Mouse (Mus musculus) hematopoietic stem cell, adult 5-6 weeks (primary cell): Measurements from ENCODE around the gene Syt7. TPM values are rescaled to one million over a fixed set of nuclear protein-coding genes. Genes with fewer than 3 reads are reported as not detected.

ENCODE experiments used
- ATAC-seq, 2 experiments: fragments of 125-278 bp in 1 of 2; replicated peaks in 1 of 2; 2 replicates each; pipeline ENCODE4 v1.8.0; 2016 to 2017; ENCODE audit warnings: inconsistent platforms in 2 of 2, mild to moderate bottlenecking in 2 of 2, moderate number of reproducible peaks in 2 of 2, low read depth in 1 of 2, moderate TSS enrichment in 1 of 2; ENCODE audit not compliant: low FRiP score in 2 of 2, poor library complexity in 2 of 2, severe bottlenecking in 2 of 2, insufficient read depth in 1 of 2, low TSS enrichment in 1 of 2
- total RNA-seq: library from RNA; stranded (forward); fragments of 172-1452, 232-1000 nt; gene quantifications from 2 replicates; pipeline ENCODE4 v1.2.3, GENCODE M21; 2017

The Syt7 gene
- total RNA-seq, 1 experiment from 2014 or later = not detected

DNA sequence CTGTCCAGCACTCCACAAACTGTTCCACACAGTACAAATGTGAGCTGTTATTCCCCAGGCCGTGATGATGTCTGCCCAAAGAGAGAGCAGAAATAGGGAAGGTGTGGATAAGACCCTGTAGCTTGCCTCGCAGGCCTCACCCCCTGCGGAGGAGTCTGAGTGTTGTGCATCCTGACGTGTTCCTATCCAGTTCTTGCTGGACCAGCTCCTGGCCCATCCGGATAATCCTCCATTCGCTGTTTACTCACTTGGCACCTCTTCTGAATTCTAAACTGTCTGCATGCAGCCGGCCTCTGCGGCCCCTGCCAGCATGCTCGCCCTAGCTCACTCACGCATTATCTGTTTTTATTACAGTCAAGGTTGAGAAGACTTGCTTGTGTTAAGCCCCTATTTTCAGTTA lies 15.5 kb downstream of the Syt7 start:
- no peak for ATAC-seq

DNA sequence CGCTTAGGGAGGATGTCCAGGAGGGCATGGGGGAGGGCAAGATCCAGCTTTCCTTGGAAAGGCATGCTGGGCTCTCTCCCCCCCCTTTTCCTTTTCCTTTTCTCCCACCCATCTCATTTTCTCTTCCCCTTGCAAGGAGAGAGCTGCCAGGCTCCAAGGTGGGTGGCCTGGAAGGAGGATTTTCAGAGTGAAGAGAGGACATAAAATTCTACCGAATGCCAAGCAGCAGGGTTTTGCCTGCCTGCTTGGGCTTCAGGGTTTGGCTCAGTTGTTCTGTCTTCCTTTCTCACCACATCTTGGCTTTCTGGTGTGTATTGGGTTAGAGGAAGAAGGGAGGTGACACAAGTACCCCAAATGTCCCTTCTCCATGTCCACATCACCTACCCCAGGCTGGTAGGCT lies 16.0 kb downstream of the Syt7 start:
- ATAC-seq = no peak

- no peak for ATAC-seq
These were observed 24.9 kb downstream of the Syt7 start for GRCm38 (mm10) chr19:10413701-10414242.

DNA sequence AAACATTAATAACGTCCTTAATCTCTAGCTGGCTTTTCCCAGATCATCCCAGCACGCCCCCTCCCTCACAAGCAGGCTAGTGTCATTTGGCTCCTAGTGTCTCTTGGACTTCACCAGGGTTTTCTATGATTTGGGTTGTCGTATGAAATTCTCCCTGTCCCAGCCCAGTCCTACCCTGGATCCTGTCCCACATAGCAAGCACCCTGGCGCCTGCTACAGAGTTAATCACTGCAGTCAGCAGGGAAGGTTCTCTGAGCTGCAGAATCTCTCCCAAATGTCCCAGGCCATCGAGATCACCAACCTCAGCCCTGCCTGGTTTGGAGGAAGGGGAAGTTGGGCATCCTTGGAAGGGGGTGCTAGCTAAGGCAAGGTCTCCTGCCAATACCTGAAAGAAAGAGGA lies 26.6 kb downstream of the Syt7 start:
- ATAC-seq = no peak

- no peak for ATAC-seq
These were observed 28.0 kb downstream of the Syt7 start for GRCm38 (mm10) chr19:10416889-10417288.

DNA sequence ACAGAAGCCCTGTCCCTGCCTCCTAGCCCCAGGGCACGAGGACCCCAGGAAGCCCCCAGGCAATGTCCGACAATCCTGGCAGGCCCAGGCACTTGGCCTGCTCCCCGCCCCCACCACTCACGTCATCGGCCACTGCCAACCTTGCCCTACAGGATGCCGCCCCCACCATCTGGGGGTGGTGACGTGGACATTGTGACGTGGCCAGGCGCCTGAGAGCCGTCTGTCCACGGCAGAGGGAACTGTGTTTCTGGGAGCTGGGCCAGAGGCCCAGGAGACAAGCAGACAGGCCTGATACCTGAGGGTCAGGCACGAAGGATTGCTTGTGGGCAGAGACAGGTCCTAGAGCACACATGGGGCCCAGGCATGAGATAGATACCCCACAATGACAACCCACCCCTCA lies 28.5 kb downstream of the Syt7 start:
- ATAC-seq = no peak

GRCm38 (mm10) chr19:10421986-10422976 lies 33.4 kb downstream of the Syt7 start:
- no peak for ATAC-seq

GRCm38 (mm10) chr19:10424751-10425150 lies 35.9 kb downstream of the Syt7 start:
- no peak for ATAC-seq

DNA sequence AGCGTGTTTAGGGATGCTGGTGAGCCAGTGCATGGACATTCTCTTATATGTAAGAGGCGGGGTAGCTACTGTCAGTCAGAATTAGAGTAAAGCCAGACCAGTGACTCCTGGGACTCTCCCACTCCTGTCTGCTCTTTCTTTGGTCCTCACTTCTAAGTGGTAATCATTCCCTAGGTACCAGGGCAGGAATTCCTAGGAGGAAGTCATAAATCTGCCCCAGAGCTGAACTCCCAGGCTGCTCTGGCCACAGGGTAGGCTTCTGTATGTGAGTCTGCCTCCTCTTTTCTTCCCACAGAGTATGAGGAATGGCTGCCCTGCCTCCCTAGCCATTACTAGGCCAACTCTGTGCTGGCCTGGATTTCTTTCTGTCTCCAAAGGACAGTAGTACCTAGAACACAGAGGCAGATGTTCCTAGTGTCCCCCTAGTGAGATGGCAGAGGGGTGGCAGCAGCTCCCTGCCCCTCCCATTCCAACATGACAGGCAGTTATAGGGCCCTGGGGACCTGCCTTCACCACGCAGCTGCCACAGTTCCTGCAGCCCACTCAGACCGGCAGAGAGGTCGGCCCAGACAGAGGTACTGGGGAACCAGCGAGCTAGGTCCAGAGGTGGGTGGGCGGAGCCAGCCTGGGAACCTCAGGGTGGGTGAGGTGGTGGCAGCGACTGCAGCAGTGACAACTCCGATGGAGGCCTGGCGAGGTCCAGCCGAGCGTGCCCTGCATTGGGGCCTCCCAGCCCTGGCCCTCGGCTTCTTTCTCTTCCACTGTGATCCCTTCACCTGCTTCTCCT lies 36.8 kb downstream of the Syt7 start:
- no peak for ATAC-seq

GRCm38 (mm10) chr19:10426312-10426711 lies 37.4 kb downstream of the Syt7 start:
- no peak for ATAC-seq

- no peak for ATAC-seq
These were observed 37.9 kb downstream of the Syt7 start for GRCm38 (mm10) chr19:10426793-10427192.

GRCm38 (mm10) chr19:10427431-10427830 lies 38.5 kb downstream of the Syt7 start:
- no peak for ATAC-seq

DNA sequence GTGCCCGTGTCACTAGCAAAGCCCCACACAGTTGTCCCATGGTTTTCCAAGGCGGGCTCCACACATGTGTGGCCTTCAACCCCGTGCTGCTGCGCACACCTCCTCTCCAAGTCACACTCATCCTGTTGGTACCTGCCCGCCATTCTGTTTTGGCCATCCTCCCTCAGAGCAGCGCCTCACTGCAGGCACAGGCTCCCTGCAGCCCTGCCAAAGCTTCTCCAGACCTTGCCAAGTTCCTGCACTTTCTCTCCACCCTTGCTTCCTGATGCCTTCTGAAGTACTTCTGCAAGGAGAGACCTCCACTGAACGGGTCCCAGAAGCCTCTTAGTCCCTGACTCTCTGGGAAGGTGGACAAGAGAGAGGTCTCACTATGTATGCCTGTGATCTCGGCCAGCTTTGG lies 40.5 kb downstream of the Syt7 start:
- no peak for ATAC-seq

DNA sequence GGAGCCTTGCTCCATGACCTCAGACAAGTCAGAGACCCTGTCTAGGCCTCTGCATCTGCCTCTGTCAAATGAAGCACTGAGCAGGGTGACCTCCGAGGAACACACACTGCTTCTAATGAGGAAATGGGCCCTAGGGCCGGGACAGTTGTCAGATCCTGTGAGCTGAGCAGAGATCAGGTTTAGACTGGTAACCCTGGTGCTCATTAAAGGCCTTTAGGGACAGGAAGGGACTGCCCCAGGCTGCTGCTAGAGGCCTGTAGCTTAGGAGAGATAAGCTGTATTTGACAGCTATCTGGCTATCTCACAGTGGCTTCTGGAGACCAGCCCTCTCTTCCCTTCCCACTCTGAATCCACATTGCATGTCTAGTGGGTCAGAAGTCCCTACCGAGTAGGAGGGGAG lies 42.5 kb downstream of the Syt7 start:
- no peak for ATAC-seq

DNA sequence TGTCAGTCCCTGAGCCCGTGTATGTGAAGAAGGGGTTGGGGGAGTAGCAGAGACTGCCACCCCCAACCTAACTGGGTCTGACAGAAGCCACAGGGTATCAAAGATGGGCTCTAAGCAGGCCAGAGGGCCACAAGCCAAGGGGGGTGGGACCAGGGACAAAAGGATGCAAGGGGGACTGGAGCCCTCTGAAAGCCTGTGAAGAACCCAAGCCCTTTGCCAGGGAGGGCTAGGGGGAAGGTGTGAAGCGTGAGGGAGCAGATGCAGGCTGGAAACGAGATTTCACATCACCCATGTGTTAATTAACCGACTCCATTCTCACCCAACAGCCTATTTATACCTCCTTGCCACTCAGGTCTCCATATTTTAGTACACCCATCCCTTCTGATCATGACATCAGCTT lies 43.0 kb downstream of the Syt7 start:
- ATAC-seq = no peak

DNA sequence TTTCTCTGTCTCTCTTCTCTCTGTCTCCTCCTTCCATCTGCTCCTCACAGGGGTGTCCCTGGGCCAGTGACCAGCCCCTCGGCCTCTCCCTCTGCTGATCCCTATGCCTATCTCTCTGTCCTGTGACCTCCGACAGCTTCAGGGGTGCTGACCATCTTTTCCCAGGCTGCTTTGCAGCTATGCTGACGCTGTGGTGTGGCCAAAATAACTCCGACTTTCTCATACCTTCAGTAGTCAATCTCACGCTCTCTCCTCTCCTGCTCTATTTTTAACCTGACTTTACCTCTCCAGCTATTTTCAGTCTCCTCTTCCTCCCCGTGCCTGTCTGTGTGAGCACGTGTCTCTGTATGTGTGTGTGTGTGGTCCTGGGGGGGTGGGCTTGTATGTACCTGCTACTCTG lies 44.3 kb downstream of the Syt7 start:
- no peak for ATAC-seq

GRCm38 (mm10) chr19:10433879-10434540 lies 45.1 kb downstream of the Syt7 start:
- no peak for ATAC-seq

GRCm38 (mm10) chr19:10434927-10435326 lies 46.0 kb downstream of the Syt7 start:
- no peak for ATAC-seq
